Mouse (Mus musculus): ENCODE results near the gene C130074G19Rik.

C130074G19Rik gene

GRCm38 (mm10) chr1:184844326-184845066 lies 38.5 kb downstream of the C130074G19Rik start:
- DNase-seq (ENCODE audit: low read depth) = no peak

- DNase-seq (ENCODE audit: low read depth) = no peak
These were observed 45.4 kb downstream of the C130074G19Rik start for GRCm38 (mm10) chr1:184837649-184838048.

- no peak for DNase-seq (ENCODE audit: low read depth)
These were observed 46.7 kb downstream of the C130074G19Rik start for GRCm38 (mm10) chr1:184836350-184836749.

DNA sequence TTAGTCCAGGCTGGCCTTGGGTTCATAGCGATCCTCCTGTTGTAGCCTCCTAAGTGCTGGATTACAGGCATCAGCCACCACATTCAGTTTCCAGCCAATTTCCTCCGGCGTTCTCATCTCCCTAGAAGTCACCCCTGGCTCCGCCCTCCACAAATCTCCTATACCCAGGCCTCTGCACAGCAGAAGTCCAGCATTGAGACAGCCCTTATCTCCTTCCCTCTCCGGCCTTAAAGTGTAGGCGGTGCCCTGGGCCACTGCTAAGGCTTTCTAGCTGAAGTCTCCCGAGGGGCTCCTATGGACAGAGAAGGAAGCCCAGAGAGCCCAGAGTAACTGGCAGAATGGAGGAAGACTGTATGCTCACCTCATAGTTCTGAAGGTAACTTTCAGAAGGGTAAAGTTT lies 49.5 kb downstream of the C130074G19Rik start:
- no peak for DNase-seq (ENCODE audit: low read depth)

DNA sequence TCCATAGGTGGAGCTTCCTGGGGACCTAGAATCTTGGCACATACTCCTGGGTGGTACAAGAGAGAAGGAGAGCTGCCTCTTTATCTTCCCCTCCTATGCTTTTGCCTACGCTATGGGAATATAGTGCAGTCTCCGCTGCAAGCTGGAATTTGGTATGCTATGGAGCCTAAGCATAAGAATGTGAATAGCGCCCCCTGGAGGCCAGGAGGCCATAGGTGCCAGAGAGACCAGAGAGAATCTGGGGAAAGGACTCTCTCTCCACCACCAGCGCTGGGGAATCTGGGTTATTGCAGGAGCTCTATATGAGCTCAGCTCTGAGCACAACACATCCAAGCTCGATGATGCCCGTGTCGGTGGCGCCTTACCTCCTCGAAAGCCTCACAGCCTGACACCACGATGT lies 50.8 kb downstream of the C130074G19Rik start:
- no peak for DNase-seq (ENCODE audit: low read depth)

DNA sequence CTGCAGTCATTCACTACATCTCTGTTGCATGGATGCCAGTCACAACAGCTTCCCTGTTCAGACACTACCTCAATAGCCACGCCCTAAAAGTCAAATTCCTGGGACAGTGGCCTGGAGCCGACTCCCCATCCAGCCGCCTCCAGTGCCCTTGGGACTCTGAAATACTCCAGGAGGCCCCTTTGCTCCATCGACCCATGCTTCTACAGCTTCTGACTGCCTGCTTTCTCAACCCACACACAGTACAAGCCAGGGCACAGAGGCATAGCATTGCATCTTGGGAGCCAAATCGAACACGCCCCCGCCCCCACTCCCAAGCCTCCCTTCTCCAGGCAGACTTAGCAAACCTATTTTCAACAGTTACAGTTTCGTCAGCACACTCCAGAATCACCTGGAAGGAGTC lies 53.1 kb downstream of the C130074G19Rik start:
- DNase-seq (ENCODE audit: low read depth) = no peak

GRCm38 (mm10) chr1:184827175-184827701 lies 55.8 kb downstream of the C130074G19Rik start:
- no peak for DNase-seq (ENCODE audit: low read depth)

DNA sequence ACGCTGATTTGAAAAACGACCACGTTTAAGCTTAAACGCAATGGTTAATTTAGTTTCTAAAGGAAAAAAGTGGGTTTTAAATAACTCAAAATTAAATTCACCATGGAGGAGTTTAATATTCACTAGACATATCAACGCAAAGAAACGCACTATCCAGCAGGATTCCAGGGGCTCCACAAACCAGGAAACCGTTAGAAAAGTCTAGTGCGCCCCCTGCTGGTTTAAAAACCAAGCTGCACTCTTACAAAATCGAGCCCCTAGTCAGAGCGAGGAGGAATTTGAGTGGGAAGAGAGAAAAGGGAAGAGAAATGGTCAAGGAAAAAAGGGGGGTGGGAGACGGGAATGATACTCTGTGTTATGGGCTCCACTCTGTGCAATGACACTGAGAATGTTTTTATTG lies 57.9 kb downstream of the C130074G19Rik start:
- DNase-seq (ENCODE audit: low read depth) = no peak

DNA sequence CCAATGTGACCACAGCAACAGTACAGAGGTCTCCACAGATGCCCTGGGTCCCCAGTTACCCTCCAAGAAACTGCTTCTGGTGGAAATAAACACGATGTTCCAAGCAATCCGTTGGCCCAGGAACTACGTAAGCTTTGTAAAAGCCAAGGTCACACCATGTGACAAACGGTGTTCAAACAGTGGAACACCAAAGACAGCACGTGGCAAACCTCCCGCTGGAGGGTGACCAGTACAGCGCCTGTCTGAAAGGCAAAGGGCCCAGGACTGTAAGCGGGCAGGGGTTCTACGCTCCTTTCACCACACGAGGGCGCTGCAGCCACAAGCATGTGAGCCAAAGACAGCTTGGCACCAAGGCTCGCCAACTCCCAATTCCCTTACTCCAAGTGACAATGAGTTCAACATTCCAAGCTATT lies 58.6 kb downstream of the C130074G19Rik start:
- peak; percentile 81 for DNase-seq (ENCODE audit: low read depth)

DNA sequence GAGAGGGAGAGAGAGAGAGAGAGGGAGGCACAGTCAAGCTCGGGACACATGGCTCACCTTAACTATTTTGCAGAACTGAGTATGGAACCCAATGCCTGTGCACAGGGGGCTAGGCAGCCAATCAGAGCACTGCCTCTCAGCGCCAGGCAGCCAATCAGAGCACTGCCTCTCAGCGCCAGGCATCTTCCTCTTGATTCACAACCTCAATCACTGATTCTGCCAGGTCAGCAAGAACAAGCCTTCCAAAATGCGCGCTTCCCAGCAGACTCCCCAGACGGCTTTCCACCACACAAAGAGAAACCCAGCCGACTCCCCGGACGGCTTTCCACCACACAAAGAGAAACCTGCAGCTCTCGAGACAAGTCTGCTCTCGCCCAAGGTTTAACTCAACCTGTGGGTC lies 60.3 kb downstream of the C130074G19Rik start:
- no peak for DNase-seq (ENCODE audit: low read depth)

All from fibroblast of lung, adult 2 months (primary cell).